Mouse (Mus musculus): Measurements from ENCODE around the gene Os9. TPM values are rescaled to one million over a fixed set of nuclear protein-coding genes. Genes with fewer than 3 reads are reported as not detected.

Gene Os9
- total and polyA plus RNA-seq, 3 experiments, result 42.4 to 60.4 TPM; not detected in 1

- peak; percentile 89 for DNase-seq (ENCODE audit: low read depth, low spot score)
- no peaks in the 10 kb centered on the region for H3K9me3 ChIP-seq (replicated peaks; ENCODE audit: insufficient read depth, low read length)
- peaks cover 2 to 11% of the 10 kb centered on the region in 2 experiments; a peak in 2 of 4 replicates for H3K36me3 ChIP-seq (ENCODE audit: control insufficient read depth in 1 of 2, insufficient read depth in 2 of 2, low read length in 2 of 2)
- peaks cover 0 to 13% of the 10 kb centered on the region in 2 experiments; a peak in 3 of 4 replicates for H3K4me1 ChIP-seq (ENCODE audit: control insufficient read depth in 1 of 2, insufficient read depth in 2 of 2, low read length in 2 of 2)
- peak overlapping the region; percentile 91 for H3K9ac ChIP-seq (ENCODE audit: control insufficient read depth, low read depth, low read length, poor library complexity, severe bottlenecking)
- peak overlapping the region; percentile 67 to 68 for H3K4me3 ChIP-seq (ENCODE audit: control insufficient read depth in 1 of 2, insufficient read depth in 1 of 2, low read depth in 2 of 2, low read length in 2 of 2)
- H3K27ac ChIP-seq (ENCODE audit: control insufficient read depth, low read depth, low read length), result peak overlapping the region; percentile 88
- no peaks in the 10 kb centered on the region for H3K27me3 ChIP-seq (ENCODE audit: control insufficient read depth in 1 of 2, insufficient read depth in 2 of 2, low read length in 2 of 2)
- peaks cover 26% of the 10 kb centered on the region for H3K79me2 ChIP-seq (ENCODE audit: control insufficient read depth, insufficient read depth, low read length, poor library complexity)
- TF ChIP-seq GABPA (IDR thresholded peaks at IDR 0.05; ENCODE audit: low read depth, low read length) (no peak), SIN3A (IDR thresholded peaks at IDR 0.05; ENCODE audit: low read length) (peak; percentile 76), CHD2 (IDR thresholded peaks at IDR 0.05; ENCODE audit: low read length) (peak; percentile 41), MXI1 (IDR thresholded peaks at IDR 0.05; ENCODE audit: low read depth, low read length) (0 out of 2 replicates have a peak, but pooled peaks have one; percentile 50), SMC3 (IDR thresholded peaks at IDR 0.05; ENCODE audit: low read depth, low read length) (0 out of 2 replicates have a peak, but pooled peaks have one; percentile 10), USF2 (IDR thresholded peaks at IDR 0.05; ENCODE audit: borderline replicate concordance in 1 of 2, insufficient read depth in 1 of 2, low read depth in 1 of 2, low read length in 2 of 2) (no peak), JUND (IDR thresholded peaks at IDR 0.05; ENCODE audit: low read depth, low read length) (no peak), ZC3H11A (IDR thresholded peaks at IDR 0.05; ENCODE audit: low read depth, low read length) (no peak), E2F4 (IDR thresholded peaks at IDR 0.05; ENCODE audit: borderline replicate concordance, low read depth, low read length) (no peak), MAFK (IDR thresholded peaks at IDR 0.05; ENCODE audit: borderline replicate concordance, low read depth, low read length) (no peak), POLR2AphosphoS5 (IDR thresholded peaks at IDR 0.05; ENCODE audit: borderline replicate concordance, low read depth, low read length) (0 out of 2 replicates have a peak, but pooled peaks have one; percentile 63), MAZ (IDR thresholded peaks at IDR 0.05; ENCODE audit: low read depth, low read length) (peak; percentile 44; the same call in 1 of the 2 replicates), ZKSCAN1 (IDR thresholded peaks at IDR 0.05; ENCODE audit: low read depth, low read length) (no peak), RAD21 (IDR thresholded peaks at IDR 0.05; ENCODE audit: low read depth, low read length) (no peak), TBP (IDR thresholded peaks at IDR 0.05; ENCODE audit: low read depth, low read length) (no peak; the same call in 1 of the 2 replicates), ETS1 (IDR thresholded peaks at IDR 0.05; ENCODE audit: low read depth, low read length) (peak; percentile 56; the same call in 1 of the 2 replicates), HCFC1 (IDR thresholded peaks at IDR 0.05; ENCODE audit: low read depth, low read length) (peak; percentile 53), BHLHE40 (IDR thresholded peaks at IDR 0.05; ENCODE audit: borderline replicate concordance, low read depth, low read length) (0 out of 2 replicates have a peak, but pooled peaks have one; percentile 33), TCF12 (IDR thresholded peaks at IDR 0.05; ENCODE audit: low read depth, low read length) (peak; percentile 70; the same call in 1 of the 2 replicates), MYB (IDR thresholded peaks at IDR 0.05; ENCODE audit: low read depth, low read length) (no peak), ZNF384 (IDR thresholded peaks at IDR 0.05; ENCODE audit: low read depth, low read length) (no peak), NRF1 (IDR thresholded peaks at IDR 0.05; ENCODE audit: insufficient read depth, low read depth, low read length, poor library complexity, severe bottlenecking) (no peak), ZMIZ1 (IDR thresholded peaks at IDR 0.05; ENCODE audit: low read depth, low read length) (no peak), NELFE (IDR thresholded peaks at IDR 0.05; ENCODE audit: low read depth, low read length) (peak; percentile 6), USF1 (IDR thresholded peaks at IDR 0.05; ENCODE audit: low read depth, low read length) (0 out of 2 replicates have a peak, but pooled peaks have one; percentile 5), CHD1 (IDR thresholded peaks at IDR 0.05; ENCODE audit: low read depth, low read length) (peak; percentile 75), EP300 (IDR thresholded peaks at IDR 0.05; ENCODE audit: low read depth in 1 of 2, low read length in 2 of 2) (peak in 1 of 2 experiments; percentile 59; a peak in 2 of 4 replicates), POLR2AphosphoS2 (IDR thresholded peaks at IDR 0.05; ENCODE audit: low read length) (no peak), GATA1 (IDR thresholded peaks at IDR 0.05; ENCODE audit: low read depth, low read length) (0 out of 2 replicates have a peak, but pooled peaks have one; percentile 12), UBTF (IDR thresholded peaks at IDR 0.05; ENCODE audit: borderline replicate concordance, insufficient read depth, low read depth, low read length) (peak; percentile 53; the same call in 1 of the 2 replicates), ELF1 (IDR thresholded peaks at IDR 0.05; ENCODE audit: low read depth, low read length) (peak; percentile 90), RCOR1 (IDR thresholded peaks at IDR 0.05; ENCODE audit: low read depth, low read length) (0 out of 2 replicates have a peak, but pooled peaks have one; percentile 22), MYC (IDR thresholded peaks at IDR 0.05; ENCODE audit: low read depth, low read length) (peak; percentile 64; the same call in 1 of the 2 replicates), KAT2A (conservative IDR thresholded peaks at IDR 0.05; ENCODE audit: low read depth, low read length) (no peak)
These were observed 44.9 kb upstream of the Os9 start for GRCm38 (mm10) chr10:127165654-127166403.

Data from MEL (cell line).